Mouse (Mus musculus): ENCODE data around the gene C1qbp. TPM values are rescaled to one million over a fixed set of nuclear protein-coding genes. Genes with fewer than 3 reads are reported as not detected.

Gene C1qbp
- 100 to 1,000 TPM; 103 to 126 TPM for polyA plus RNA-seq (2017; shearing (Covaris generic))

DNA sequence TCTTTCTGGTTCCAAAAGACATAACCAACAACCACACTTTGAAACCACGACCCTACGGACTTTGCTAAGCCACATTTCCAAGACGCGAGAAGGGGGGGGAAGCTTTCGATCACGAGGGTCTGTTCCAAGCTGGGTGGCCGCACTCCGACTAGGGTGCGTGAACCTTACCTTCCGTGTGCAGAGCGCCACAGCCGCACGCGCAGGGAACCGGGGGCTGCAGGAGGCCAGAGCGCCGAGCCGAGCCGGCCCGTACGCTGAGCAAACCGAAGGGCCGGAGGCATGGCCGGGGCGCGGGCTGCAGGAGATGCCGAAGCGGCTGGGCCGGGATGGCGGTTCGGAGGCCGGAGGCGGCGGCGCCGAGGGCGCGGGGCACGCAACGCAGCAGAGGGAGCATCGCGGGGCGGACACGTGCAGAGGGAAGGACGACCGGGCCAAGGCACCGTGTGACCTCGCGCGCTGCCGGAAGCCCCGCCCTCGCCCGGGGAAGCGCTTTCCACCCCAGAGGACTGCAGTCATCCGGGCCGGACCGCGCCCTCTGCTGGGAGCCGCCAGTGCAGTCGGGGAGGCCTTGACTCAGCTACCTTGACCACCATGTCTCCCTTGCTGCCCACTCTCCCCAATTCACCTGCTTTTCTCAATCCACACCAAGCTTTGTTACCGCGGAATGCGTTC is at the start of gene C1qbp:
Gene C1qbp (minus strand): TSS at position 470 of the 672 bp plus-strand sequence.

DNA sequence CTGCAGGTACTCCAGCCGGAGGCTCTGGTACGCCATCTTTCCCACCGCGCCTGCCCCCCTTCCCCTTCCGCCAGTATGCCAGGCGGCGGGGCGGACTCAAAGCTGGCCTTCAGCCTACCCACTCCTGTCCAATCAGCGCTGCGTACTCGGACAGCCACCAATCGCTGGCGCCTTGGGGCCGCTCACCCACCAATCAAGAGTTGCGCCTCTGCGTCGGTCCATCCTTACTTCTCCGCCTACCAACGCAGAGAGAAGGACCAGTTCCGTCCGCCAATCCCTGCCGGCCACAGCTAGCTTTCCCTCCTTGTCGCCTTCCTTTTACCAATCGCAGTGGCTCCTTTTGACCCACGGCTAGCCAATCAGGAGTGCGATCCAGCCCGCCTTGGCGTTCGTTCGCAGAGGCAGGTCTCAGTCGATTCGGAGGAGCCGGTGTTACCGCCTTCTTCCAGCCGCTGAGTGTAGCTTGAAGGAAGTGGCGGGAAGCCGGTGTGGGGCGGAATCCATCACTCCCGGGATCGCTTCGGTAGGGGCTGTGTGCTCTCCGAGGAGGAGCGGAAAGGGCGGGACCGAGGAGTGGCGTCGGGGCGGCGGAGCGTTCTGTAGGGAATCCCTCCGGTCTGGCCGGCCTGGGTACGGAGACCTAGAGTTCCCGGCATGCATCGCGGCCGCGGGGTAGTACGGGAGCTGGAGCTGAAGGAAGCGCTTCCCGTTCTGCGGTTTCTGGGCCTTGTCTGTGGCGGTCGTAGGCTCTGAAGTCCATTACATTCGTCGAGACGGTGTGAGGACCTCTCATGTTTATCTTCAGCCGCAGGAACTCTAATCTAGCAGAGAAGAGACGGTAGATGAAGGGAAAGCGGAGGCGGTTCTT is 36.6 kb upstream of the C1qbp start, which contains the start of the genes Mis12 and Derl2:
Gene Mis12 (plus strand): TSS at position 411 of the 868 bp plus-strand sequence.
Gene Derl2 (minus strand): TSS at position 641 of the 868 bp plus-strand sequence.

DNA sequence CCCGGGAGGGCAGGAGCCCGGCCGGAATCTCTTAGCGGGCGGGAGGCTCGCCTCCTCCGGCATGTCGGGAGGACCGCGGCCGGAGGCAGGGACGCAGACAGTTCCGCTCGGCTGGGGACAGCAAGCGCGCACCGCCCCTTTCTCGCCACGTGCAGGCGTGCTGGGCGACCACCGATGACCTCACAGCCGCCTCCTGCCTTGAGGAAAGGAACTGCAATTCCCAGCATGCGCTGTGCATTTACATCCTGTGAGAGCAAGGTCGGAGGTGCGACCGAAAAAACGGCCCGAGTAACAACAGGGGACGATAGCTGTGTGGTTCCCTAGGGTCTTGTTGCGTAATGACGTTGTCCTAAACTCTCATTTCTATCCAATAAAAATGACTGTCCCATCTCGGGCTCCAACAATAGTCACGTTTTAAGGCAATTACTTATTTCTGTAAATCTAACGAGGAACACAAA is 21.5 kb upstream of the C1qbp start, which contains the start of gene Dhx33:
Gene Dhx33 (minus strand): TSS at position 122 of the 458 bp plus-strand sequence.

DNA sequence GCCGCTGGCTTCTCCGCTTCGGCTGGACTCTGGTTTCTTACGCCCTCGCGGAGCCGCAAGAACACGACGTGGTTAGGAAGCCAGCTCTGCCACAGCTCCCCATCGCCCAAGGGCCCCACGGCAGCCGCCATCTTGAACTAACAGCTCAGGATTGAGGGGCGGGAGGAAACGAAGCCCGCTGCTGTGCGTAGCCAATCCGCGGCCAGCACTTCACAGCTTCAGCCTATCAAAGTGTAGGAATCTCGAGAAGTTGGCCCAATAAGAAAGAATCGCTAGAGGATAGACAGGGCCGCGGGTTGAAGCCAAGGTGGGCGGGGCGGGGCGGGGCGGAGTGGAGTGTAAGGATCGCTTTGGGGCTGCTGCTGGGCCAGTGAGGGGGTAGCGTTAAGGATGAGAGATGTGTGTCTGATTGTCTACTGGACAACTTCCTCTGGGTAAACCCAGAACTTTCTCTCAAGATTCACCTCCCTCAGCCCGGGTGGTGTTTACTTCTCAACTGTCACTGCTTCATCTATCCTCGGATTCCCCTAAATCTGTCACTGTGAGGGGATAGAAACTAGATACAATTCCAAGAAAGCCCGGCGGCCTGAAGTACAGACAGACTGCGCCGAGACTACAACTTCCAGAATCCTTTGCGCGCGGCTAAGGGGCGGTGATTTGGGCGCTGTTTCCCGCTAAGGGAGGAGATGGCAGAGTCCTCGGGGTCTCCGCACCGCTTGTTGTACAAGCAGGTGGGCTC is 12.8 kb downstream of the C1qbp start, which contains the start of the genes Nup88 and Rpain:
Gene Nup88 (minus strand): TSS at position 153 of the 739 bp plus-strand sequence.
Gene Rpain (plus strand): TSS at position 393 of the 739 bp plus-strand sequence.

Other genes starting within 250 kb of the C1qbp start
- 1 to 10 TPM; 8.9 to 9.4 TPM for gene Zfp3, start 218.8 kb downstream of the C1qbp start, polyA plus RNA-seq (2017; shearing (Covaris generic))
- gene Scimp, start 170.4 kb downstream of the C1qbp start, polyA plus RNA-seq (2017; shearing (Covaris generic)), result 1 to 10 TPM in 1 of 2 experiments, not detected in 1; 1.1 TPM
- gene Rabep1, start 138.2 kb downstream of the C1qbp start, polyA plus RNA-seq (2017; shearing (Covaris generic)), result 10 to 100 TPM; 48.1 to 65.4 TPM
- 100 to 1,000 TPM in 1 of 2 experiments, 10 to 100 TPM in 1; 88.8 to 112 TPM for gene Nup88, start 13.1 kb downstream of the C1qbp start, polyA plus RNA-seq (2017; shearing (Covaris generic))
- gene Rpain, start 12.8 kb downstream of the C1qbp start, polyA plus RNA-seq (2017; shearing (Covaris generic)), result 10 to 100 TPM; 73.2 to 79.7 TPM
- 10 to 100 TPM; 18.9 to 29.7 TPM for gene Dhx33, start 21.4 kb upstream of the C1qbp start, polyA plus RNA-seq (2017; shearing (Covaris generic))
- 10 to 100 TPM; 33.2 to 53.7 TPM for gene Mis12, start 36.6 kb upstream of the C1qbp start, polyA plus RNA-seq (2017; shearing (Covaris generic))
- gene Derl2, start 36.8 kb upstream of the C1qbp start, polyA plus RNA-seq (2017; shearing (Covaris generic)), result 10 to 100 TPM; 73.5 to 96.0 TPM
- gene 6330403K07Rik, start 50.5 kb upstream of the C1qbp start, polyA plus RNA-seq (2017; shearing (Covaris generic)), result 10 to 100 TPM in 1 of 2 experiments, 1 to 10 TPM in 1; 7.5 to 26.8 TPM
- under 1 TPM in 1 of 2 experiments, not detected in 1; 0.70 TPM for gene Nlrp1a, start 161.7 kb upstream of the C1qbp start, polyA plus RNA-seq (2017; shearing (Covaris generic))
- 1 to 10 TPM; 2.9 to 4.7 TPM for gene Nlrp1b, start 247.7 kb upstream of the C1qbp start, polyA plus RNA-seq (2017; shearing (Covaris generic))

All from inflammation-experienced regulatory T-cells (primary cell).